Mouse (Mus musculus) 416B (cell line): Measurements from ENCODE around the gene Ceacam16.

Experiments used
- DNase-seq: peaks from one replicate; pipeline ENCODE4 v3.0.0; 2011; ENCODE audit warnings: low read depth

Ceacam16 gene

DNA sequence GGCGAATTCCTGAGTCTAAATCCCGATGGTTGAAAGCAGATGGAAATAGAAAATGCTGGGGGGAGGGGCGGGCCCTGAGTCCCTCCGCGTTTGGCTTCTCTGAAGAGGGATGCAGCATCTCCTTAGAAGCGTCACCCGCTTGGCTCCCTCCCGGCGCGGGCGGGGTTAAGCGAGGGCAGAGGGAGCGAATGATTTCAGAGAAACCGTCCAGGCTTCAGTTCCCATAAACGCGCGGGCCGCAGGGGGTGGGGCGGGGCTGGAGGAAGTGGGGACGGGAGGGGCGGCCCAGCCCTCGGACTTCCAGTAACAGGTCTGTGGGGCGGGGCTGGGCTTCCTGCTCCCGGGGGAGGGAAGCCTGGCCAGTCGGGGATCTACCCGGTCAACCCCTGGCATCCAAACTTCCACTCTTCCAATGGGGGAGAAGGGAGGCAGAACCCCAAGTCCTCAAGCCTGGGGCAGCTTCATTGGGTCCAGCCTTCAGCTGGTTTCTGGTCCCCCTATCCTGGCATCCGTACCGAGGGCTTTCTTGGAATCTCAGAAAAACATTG, 44.8 kb downstream of the Ceacam16 start:
- DNase-seq, result peak; percentile 92

GRCm38 (mm10) chr7:19815296-19816223, 45.5 kb downstream of the Ceacam16 start:
- no peak for DNase-seq

GRCm38 (mm10) chr7:19813579-19814122, 47.4 kb downstream of the Ceacam16 start:
- DNase-seq, result no peak

GRCm38 (mm10) chr7:19813161-19813560, 47.9 kb downstream of the Ceacam16 start:
- DNase-seq, result no peak

DNA sequence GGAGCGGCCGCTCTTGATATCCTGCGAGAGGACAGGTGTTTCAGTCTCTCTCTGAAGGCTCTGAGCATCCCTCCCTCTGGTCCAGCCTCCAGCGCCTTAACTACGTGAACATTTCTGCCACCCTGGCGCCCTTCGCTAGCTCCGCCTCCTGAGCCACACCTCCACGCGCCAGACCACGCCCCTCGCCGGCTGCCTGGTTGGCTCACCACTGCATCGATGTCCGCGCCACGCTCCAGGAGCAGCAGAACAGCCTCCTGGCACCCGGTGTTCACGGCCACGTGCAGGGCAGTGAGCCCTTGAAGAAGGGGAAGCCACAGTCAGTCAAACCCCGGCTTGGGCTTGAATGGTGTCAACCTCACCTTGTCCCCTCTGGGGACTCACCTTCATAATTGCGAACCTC, 50.0 kb downstream of the Ceacam16 start:
- no peak for DNase-seq

DNA sequence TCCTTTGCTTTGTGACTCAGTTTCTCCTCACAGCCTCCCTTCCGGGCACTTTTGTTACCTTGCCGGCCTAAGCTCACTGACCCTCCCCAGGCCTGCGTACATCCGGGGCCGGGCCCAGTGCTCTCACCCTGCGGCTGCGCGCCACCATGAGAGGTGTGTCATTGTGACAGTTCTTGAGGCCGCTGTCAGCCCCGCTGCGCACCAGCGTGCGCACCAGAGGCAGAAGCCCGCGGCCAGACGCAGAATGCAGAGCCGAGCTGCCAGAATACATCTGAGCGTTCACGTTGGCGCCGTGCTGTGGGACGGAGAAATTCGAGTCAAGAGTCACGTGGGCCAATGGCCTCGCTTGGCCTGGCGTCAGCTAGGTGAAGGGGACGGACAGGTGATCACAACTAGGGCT, 51.7 kb downstream of the Ceacam16 start:
- DNase-seq, result no peak

GRCm38 (mm10) chr7:19806356-19806969, 54.6 kb downstream of the Ceacam16 start:
- no peak for DNase-seq

GRCm38 (mm10) chr7:19802995-19803394, 58.1 kb downstream of the Ceacam16 start:
- peak; percentile 62 for DNase-seq
